Mouse (Mus musculus) cerebellum, adult 2 months (tissue): ENCODE results near the gene Rasa2. TPM values are rescaled to one million over a fixed set of nuclear protein-coding genes. Genes with fewer than 3 reads are reported as not detected.
"Not testable (repeated sequence)": the region's sequence is repeated elsewhere in the genome, so short reads cannot be mapped to it uniquely, and the experiment has no call there.

Source experiments
- DNase-seq, 2 experiments: peaks; one replicate each; pipeline ENCODE4 v3.0.0; 2021
- H3K27ac ChIP-seq: fragments of 200-500 bp; 2 replicates; pipeline ENCODE4 v1.5.1; 2012; ENCODE audit warnings: low read length, control low read depth, inconsistent platforms; ENCODE audit not compliant: insufficient read depth
- H3K27me3 ChIP-seq: fragments of 200-500 bp; 2 replicates; pipeline ENCODE4 v1.6.1; 2012; ENCODE audit warnings: inconsistent platforms, mild to moderate bottlenecking, low read length, moderate library complexity; ENCODE audit not compliant: control insufficient read depth, insufficient read depth
- H3K4me1 ChIP-seq: fragments of 200-500 bp; 2 replicates; pipeline ENCODE4 v1.6.1; 2011; ENCODE audit warnings: low read length; ENCODE audit not compliant: control insufficient read depth, insufficient read depth
- H3K4me3 ChIP-seq: fragments of 200-500 bp; replicated peaks from 2 replicates; pipeline ENCODE3; 2011; ENCODE audit warnings: mild to moderate bottlenecking, low read depth, low read length, control low read depth; ENCODE audit not compliant: insufficient read depth
- CTCF ChIP-seq: fragments of 200-500 bp; IDR thresholded peaks from 2 replicates; pipeline ENCODE4 v1.5.1; 2011; ENCODE audit warnings: low read depth, mild to moderate bottlenecking, control low read depth, low read length, moderate library complexity, borderline replicate concordance; ENCODE audit not compliant: insufficient read depth
- POLR2A ChIP-seq: fragments of 200-500 bp; IDR thresholded peaks from 2 replicates; pipeline ENCODE4 v1.6.1; 2011; ENCODE audit warnings: low read length, control low read depth, borderline replicate concordance; ENCODE audit not compliant: insufficient read depth
- WGBS: fragments of 180-500 bp; shearing (Covaris S2); methylation state at CpG from one replicate; pipeline ENCODE4 v1.1.7; 2018; 5-methylcytosine and 5-hydroxymethylcytosine counted together
- polyA plus RNA-seq: library from polyadenylated mRNA; depleted of rRNA; stranded (reverse); fragments of >200 nt; gene quantifications from 2 replicates; pipeline ENCODE4 v1.2.3, GENCODE M21; 2012

The Rasa2 gene
- polyA plus RNA-seq, 1 experiment: 8.3 TPM

GRCm38 (mm10) chr9:96529961-96530673 lies 101.3 kb downstream of the Rasa2 start:
- Histone ChIP-seq H3K27ac (no peak overlapping the region), H3K4me1 (peaks cover 3% of the 10 kb centered on the region; the same call in 1 of the 2 replicates), H3K4me3 (no peak overlapping the region), H3K27me3 (no peaks in the 10 kb centered on the region)
- DNase-seq: peak; percentile 25 to 56
- WGBS: 18% methylated on average over 10 of the region's 10 CpGs
- TF ChIP-seq CTCF (no peak), POLR2A (no peak)

- TF ChIP-seq CTCF (no peak), POLR2A (no peak)
- DNase-seq: no peak
- 94% methylated on average over 4 of the region's 4 CpGs for WGBS
These were observed 105.4 kb downstream of the Rasa2 start for GRCm38 (mm10) chr9:96526011-96526410.

GRCm38 (mm10) chr9:96524972-96525506 lies 106.4 kb downstream of the Rasa2 start, which contains the start of gene Gm28729:
Gene Gm28729 (minus strand): TSS chr9:96525264.
- TF ChIP-seq POLR2A (no peak), CTCF (no peak)
- DNase-seq: no peak
- H3K27ac ChIP-seq: no peak within 1 kb of the TSS
- no peaks in the 10 kb centered on the region for H3K27me3 ChIP-seq
- WGBS: 51% methylated on average over 12 of the region's 12 CpGs
- H3K4me1 ChIP-seq: peaks cover 2% of the 10 kb centered on the region; the same call in 1 of the 2 replicates
- H3K4me3 ChIP-seq: no peak within 1 kb of the TSS

More at GRCm38 (mm10) chr9:96526011-96526410, 105.4 kb downstream of the Rasa2 start:
- Histone ChIP-seq H3K27me3 (no peaks in the 10 kb centered on the region), H3K4me1 (peaks cover 3% of the 10 kb centered on the region; the same call in 1 of the 2 replicates), H3K4me3 (no peak overlapping the region), H3K27ac (no peak overlapping the region)

GRCm38 (mm10) chr9:96523148-96523547 lies 108.3 kb downstream of the Rasa2 start:
- TF ChIP-seq CTCF: no peak
- no peak for TF ChIP-seq POLR2A
- Histone ChIP-seq H3K27me3 (no peaks in the 10 kb centered on the region; the same call in 1 of the 2 replicates), H3K4me3 (no peak overlapping the region), H3K27ac (no peak overlapping the region), H3K4me1 (no peaks in the 10 kb centered on the region)
- 93% methylated on average over 5 of the region's 5 CpGs for WGBS
- no peak for DNase-seq

- not testable (repeated sequence) for H3K27me3 ChIP-seq, H3K4me1 ChIP-seq, H3K27ac ChIP-seq, DNase-seq, H3K4me3 ChIP-seq
- WGBS: 77% methylated on average over 2 of the region's 2 CpGs
These were observed 109.8 kb downstream of the Rasa2 start for GRCm38 (mm10) chr9:96521574-96521973.

- DNase-seq: no peak
- TF ChIP-seq CTCF (no peak), POLR2A (no peak)
- no peaks in the 10 kb centered on the region for H3K4me1 ChIP-seq
- 31% methylated on average over 4 of the region's 4 CpGs for WGBS
- no peak overlapping the region for H3K4me3 ChIP-seq
- H3K27me3 ChIP-seq: no peaks in the 10 kb centered on the region; the same call in 1 of the 2 replicates
- H3K27ac ChIP-seq: no peak overlapping the region
These were observed 114.0 kb downstream of the Rasa2 start for GRCm38 (mm10) chr9:96517429-96517828.

GRCm38 (mm10) chr9:96516806-96517205 lies 114.6 kb downstream of the Rasa2 start:
- no peak for DNase-seq
- Histone ChIP-seq H3K27me3 (no peaks in the 10 kb centered on the region; the same call in 1 of the 2 replicates), H3K4me3 (no peak overlapping the region), H3K27ac (no peak overlapping the region), H3K4me1 (no peaks in the 10 kb centered on the region)
- 79% methylated on average over 3 of the region's 3 CpGs for WGBS
- TF ChIP-seq POLR2A (no peak), CTCF (no peak)

GRCm38 (mm10) chr9:96515737-96516136 lies 115.7 kb downstream of the Rasa2 start:
- Histone ChIP-seq H3K4me1 (no peaks in the 10 kb centered on the region), H3K4me3 (no peak overlapping the region), H3K27me3 (no peaks in the 10 kb centered on the region; the same call in 1 of the 2 replicates), H3K27ac (no peak overlapping the region)
- WGBS: 78% methylated on average over 5 of the region's 5 CpGs
- DNase-seq: no peak
- no peak for TF ChIP-seq POLR2A
- TF ChIP-seq CTCF: no peak
